Mouse (Mus musculus): ENCODE data around the gene Mettl17. TPM values are rescaled to one million over a fixed set of nuclear protein-coding genes. Genes with fewer than 3 reads are reported as not detected.
"Not testable (repeated sequence)": the region's sequence is repeated elsewhere in the genome, so short reads cannot be mapped to it uniquely, and the experiment has no call there.

Mettl17 gene
- 10 to 100 TPM; 28.8 to 35.2 TPM for total RNA-seq (2021)
- long read RNA-seq, experiment 1, transcript Mettl17-201 (14 exons, 1,623 nt), result major isoform, 5 of 21 reads
- long read RNA-seq, experiment 1, partial matches to known transcripts, result 4 of 21 reads
- long read RNA-seq, experiment 1, other reads (novel, unspliced or antisense), result 10 of 21 reads
- long read RNA-seq, experiment 2, partial matches to known transcripts, result 1 of 13 reads
- long read RNA-seq, experiment 2, other reads (novel, unspliced or antisense), result 10 of 13 reads

DNA sequence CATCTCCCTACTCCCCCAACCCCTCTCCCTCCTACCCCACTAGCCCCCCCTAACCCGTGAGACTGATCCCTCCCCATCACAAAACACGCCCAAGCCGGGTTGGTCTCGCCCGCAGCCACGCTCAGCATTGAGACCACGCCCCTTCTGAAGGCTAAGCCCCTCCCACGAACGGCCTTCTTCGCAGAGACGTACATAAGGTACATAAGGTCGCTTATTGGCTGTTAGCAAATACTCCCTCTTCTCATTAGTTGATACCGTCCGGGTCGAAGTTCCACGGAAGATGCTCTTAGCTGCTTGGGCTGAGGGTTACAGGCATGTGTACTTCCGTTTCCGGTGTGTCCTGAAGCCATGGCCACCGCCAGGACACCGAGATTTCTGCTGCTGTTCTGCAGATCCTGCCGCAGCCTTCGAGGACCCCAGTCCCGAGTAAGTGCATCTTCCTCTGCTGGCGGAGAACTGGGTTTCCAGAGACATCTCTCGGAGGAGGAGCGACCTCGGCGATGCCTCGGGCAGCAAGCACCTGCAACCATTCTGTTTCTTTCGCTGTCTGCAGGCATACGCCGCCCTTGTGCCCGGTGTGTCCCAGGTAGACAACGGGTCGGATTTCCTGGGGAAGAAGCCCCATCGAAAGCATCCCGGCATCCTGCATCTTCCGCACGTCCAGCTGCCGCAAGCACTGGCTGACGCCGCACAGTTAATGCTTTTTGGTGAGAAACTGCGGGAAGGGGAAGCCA lies at the start of gene Mettl17:
Gene Mettl17 (plus strand): TSS at position 245 of the 734 bp plus-strand sequence.
- intact Hi-C loops (cut with DNase I), result loop anchor here (1.0 to 10.0 kb wide), 3 partner anchors 46 to 420 kb away; partner anchors contain the start of genes Mettl3 and Zfp219
- Histone ChIP-seq H3K4me3 (peak within 1 kb of the TSS; percentile 90), H3K27ac (peak within 1 kb of the TSS; percentile 82)
- peak; percentile 11 for TF ChIP-seq CTCF (IDR thresholded peaks at IDR 0.05)
- DNase-seq (ENCODE audit: extremely low spot score in 1 of 2, low spot score in 2 of 2), result peak; percentile 88

DNA sequence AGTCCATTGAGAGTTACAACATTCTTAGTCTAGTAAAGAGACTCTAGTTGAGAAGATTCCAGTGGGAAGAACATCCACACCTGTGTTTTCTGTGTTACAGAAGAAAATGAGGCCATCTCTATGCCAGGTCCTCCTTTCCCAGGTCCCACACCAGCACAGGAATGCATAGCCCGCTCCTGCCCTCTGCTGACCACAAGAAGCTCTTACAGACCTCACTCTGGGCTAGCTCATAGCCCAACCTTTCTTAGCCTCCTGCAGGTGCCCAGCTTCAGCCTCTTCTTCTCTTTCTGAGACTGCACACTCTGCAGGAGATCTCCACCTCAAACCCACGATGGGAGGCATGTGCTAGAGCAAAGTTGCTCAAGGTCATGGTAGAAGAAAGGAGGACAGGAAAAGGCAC lies 46.2 kb upstream of the Mettl17 start:
- H3K4me3 ChIP-seq; intact Hi-C loops (cut with DNase I); H3K27ac ChIP-seq; DNase-seq (ENCODE audit: extremely low spot score in 1 of 2, low spot score in 2 of 2): not testable (repeated sequence)
- TF ChIP-seq CTCF (IDR thresholded peaks at IDR 0.05), result peak; percentile 28

DNA sequence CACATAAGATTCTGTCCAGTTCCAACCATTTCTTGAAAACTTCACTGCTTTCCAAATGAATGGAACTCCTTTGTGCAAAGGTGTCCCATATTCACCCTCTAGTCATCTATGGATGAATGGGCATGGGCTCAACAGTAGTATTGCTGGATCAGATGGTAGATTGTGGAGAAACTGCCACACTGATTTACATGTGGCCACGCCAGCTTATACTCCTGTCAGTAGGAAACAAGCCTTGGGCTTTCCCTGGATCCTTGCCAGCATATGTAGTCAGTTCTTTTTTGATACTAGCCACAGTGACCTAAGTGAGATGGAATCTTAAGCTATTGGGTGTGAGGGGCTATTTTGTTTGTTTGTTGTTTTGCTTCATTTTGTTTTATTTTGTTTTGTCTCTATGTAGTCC lies 42.4 kb upstream of the Mettl17 start:
- TF ChIP-seq CTCF (IDR thresholded peaks at IDR 0.05), result no peak
- Histone ChIP-seq H3K27ac (no peak overlapping the region), H3K4me3 (no peak overlapping the region)
- intact Hi-C loops (cut with DNase I), result no loop called here
- no peak for DNase-seq (ENCODE audit: extremely low spot score in 1 of 2, low spot score in 2 of 2)

DNA sequence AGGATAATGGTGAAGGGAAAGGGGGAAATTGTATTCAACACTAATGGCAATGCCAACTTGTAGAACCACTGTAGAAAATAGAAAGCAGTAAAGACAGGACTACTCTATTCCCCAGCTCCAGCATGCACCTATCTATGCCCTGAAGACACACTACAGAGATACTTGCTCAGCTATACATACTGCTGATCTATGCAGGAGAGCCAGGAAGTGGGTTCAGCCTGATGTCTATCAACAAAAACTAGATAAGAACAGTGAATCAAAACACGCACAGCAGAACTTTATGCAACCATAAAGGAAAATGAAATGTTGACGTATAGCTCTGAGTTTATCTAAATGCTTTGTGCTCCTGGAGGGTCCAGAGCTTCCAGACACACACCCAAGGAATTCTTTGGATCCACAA lies 41.9 kb upstream of the Mettl17 start:
- TF ChIP-seq CTCF (IDR thresholded peaks at IDR 0.05), result no peak
- Histone ChIP-seq H3K27ac (no peak overlapping the region), H3K4me3 (no peak overlapping the region)
- no peak for DNase-seq (ENCODE audit: extremely low spot score in 1 of 2, low spot score in 2 of 2)
- intact Hi-C loops (cut with DNase I), result no loop called here

DNA sequence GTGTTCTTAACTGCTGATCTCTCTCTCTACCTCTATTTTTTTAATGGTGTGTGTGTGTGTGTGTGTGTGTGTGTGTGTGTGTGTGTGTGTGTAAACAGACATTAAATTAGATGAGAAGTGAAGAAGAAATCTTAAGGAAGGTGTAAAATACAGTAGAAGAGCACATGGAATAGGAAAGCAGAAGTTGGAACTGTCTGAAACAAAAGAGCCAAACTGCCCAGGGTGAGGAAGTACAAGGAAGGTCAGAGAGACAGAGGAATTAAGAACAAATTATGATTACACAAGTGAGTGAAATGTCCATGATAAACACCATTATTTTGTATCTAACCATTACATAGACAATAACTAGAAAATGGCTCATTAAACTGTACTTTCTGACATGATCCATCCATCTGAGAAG lies 40.8 kb upstream of the Mettl17 start:
- intact Hi-C loops (cut with DNase I), result no loop called here
- no peak for DNase-seq (ENCODE audit: extremely low spot score in 1 of 2, low spot score in 2 of 2)
- TF ChIP-seq CTCF (IDR thresholded peaks at IDR 0.05), result no peak
- Histone ChIP-seq H3K27ac (no peak overlapping the region), H3K4me3 (no peak overlapping the region)

- Histone ChIP-seq H3K4me3 (no peak overlapping the region), H3K27ac (no peak overlapping the region)
- no peak for DNase-seq (ENCODE audit: extremely low spot score in 1 of 2, low spot score in 2 of 2)
- intact Hi-C loops (cut with DNase I), result no loop called here
- no peak for TF ChIP-seq CTCF (IDR thresholded peaks at IDR 0.05)
These were observed 38.1 kb upstream of the Mettl17 start for GRCm38 (mm10) chr14:51846566-51846965.

DNA sequence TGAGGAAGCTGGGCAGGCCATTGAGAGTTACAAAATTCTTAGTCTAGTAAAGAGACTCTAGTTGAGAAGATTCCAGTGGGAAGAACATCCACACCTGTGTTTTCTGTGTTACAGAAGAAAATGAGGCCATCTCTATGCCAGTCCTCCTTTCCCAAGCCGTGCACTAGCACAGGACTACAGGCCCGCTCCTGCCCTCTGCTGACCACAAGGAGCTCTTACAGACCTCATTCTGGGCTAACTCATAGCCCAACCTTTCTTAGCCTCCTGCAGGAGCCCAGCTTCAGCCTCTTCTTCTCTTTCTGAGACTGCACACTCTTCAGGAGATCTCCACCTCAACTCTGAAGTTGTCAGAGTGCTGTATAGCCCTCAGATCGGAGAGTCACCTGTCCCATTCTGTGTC lies 33.6 kb upstream of the Mettl17 start:
- TF ChIP-seq CTCF (IDR thresholded peaks at IDR 0.05), result peak; percentile 20
- H3K27ac ChIP-seq; H3K4me3 ChIP-seq; DNase-seq (ENCODE audit: extremely low spot score in 1 of 2, low spot score in 2 of 2); intact Hi-C loops (cut with DNase I): not testable (repeated sequence)

GRCm38 (mm10) chr14:51853399-51853798 lies 31.2 kb upstream of the Mettl17 start, which contains the start of gene Ear6:
Gene Ear6 (plus strand): TSS chr14:51853699.
- DNase-seq (ENCODE audit: extremely low spot score in 1 of 2, low spot score in 2 of 2), result no peak
- TF ChIP-seq CTCF (IDR thresholded peaks at IDR 0.05), result no peak
- intact Hi-C loops (cut with DNase I), result no loop called here
- no peak within 1 kb of the TSS for H3K4me3 ChIP-seq
- H3K27ac ChIP-seq, result no peak within 1 kb of the TSS

- intact Hi-C loops (cut with DNase I); H3K27ac ChIP-seq; H3K4me3 ChIP-seq; DNase-seq (ENCODE audit: extremely low spot score in 1 of 2, low spot score in 2 of 2): not testable (repeated sequence)
These were observed 29.4 kb upstream of the Mettl17 start for GRCm38 (mm10) chr14:51855280-51855679.

GRCm38 (mm10) chr14:51863603-51864002 lies 21.0 kb upstream of the Mettl17 start:
- peak; percentile 44 for TF ChIP-seq CTCF (IDR thresholded peaks at IDR 0.05)
- H3K4me3 ChIP-seq; H3K27ac ChIP-seq; intact Hi-C loops (cut with DNase I); DNase-seq (ENCODE audit: extremely low spot score in 1 of 2, low spot score in 2 of 2): not testable (repeated sequence)

DNA sequence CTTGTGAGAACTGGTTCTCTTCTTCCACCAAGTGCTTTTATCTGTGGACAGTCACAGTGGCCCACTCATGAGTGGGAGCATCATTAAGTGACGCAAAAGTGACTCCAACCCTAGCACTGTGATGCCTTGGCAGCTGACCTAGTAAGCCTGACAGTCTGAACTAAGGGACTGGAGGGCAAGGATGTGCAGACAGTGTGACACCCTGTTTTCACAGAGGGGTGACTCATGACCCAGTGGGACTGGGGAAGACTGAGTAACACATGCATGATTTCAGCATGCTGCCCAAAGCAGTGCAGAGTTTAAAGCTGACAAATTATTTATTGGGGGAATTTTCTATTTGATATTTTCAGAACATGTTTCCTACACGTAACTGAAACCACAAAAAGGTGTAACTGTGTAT lies 13.9 kb upstream of the Mettl17 start:
- intact Hi-C loops (cut with DNase I), result no loop called here
- no peak for TF ChIP-seq CTCF (IDR thresholded peaks at IDR 0.05)

DNA sequence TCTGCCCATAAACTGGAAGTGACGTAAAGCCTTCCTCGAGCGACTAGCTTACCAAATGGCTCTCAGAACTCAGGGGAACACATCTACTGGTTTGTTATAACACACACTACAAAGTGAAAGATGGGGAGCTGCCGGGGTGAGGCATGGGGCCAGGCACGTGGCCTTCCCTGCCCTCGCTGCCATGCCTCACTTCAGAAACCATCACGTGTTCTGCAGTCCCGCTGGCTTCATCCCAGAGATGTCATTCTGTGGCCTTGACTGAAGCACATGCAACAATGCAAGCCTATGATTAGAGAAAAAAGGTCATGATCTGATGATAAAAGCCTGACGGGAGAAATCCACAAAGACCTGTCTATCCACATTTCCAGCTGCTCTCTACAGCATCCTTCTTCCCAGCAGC lies 12.9 kb upstream of the Mettl17 start:
- H3K4me3 ChIP-seq, result no peak overlapping the region
- DNase-seq (ENCODE audit: extremely low spot score in 1 of 2, low spot score in 2 of 2), result no peak
- intact Hi-C loops (cut with DNase I), result no loop called here
- no peak for TF ChIP-seq CTCF (IDR thresholded peaks at IDR 0.05)
- no peak overlapping the region for H3K27ac ChIP-seq

More for the DNA sequence above, 13.9 kb upstream of the Mettl17 start:
- no peak overlapping the region for H3K4me3 ChIP-seq
- DNase-seq (ENCODE audit: extremely low spot score in 1 of 2, low spot score in 2 of 2), result no peak
- H3K27ac ChIP-seq, result no peak overlapping the region

Measured in left cerebral cortex, adult 2 months (tissue).